Mouse (Mus musculus) cortical plate, adult 2 months (tissue): ENCODE data around the gene Pxmp2.

Experiments
- CTCF ChIP-seq: fragments of 200-500 bp; IDR thresholded peaks from 2 replicates; pipeline ENCODE4 v1.5.1; 2011; ENCODE audit warnings: mild to moderate bottlenecking, control low read depth, low read length; ENCODE audit not compliant: insufficient read depth; ENCODE audit errors: extremely low read depth
- POLR2A ChIP-seq: fragments of 200-500 bp; IDR thresholded peaks from 2 replicates; pipeline ENCODE4 v1.6.1; 2011; ENCODE audit warnings: mild to moderate bottlenecking, low read length, control low read depth; ENCODE audit not compliant: insufficient read depth; ENCODE audit errors: extremely low read depth

DNA sequence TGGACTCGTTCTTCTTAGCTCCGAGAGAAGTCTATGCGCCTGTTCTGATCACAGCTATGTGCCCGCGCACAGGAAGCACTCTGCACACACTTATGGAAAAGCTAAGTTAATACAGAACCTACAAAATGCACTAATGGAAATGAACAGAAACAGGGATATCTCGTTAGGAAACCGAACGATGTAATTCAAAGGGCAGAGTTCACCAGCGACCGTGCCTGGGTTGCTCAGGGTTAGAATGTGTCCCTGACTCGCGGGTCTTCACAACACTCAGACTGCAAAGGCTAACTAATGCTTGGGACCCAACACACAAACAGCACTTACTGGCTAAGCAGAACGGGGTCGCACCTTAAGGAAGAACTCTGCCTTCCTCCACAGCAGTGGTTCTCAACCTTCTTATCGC is 830 bp downstream of the Pxmp2 start:
- TF ChIP-seq CTCF: no peak
- no peak for TF ChIP-seq POLR2A
